Mouse (Mus musculus): Measurements from ENCODE around the gene Olfr618.

DNA sequence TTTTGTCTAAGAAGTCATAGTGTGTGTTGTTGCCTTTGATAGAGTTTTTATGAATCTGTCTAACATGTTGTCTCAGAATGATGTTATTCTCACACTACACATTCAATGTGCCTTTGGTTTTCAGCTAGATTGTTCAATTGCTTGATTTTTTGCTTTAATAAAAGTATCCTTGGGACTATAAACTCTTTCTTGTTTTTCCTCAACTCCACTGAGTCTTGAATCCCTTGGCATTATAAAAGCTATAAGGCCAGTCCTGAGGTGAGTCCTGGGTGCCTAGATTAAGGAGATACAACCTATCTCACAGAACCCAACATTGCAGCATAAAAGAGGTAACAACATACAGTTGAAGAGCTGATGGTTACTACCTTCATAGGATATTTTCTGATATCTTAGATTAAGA, 10.4 kb downstream of the Olfr618 start, which contains the start of gene Olfr619:
- TF ChIP-seq CTCF (conservative IDR thresholded peaks at IDR 0.05; ENCODE audit: low read length) (no peak), POU5F1 (IDR thresholded peaks at IDR 0.05; ENCODE audit: borderline replicate concordance, low read length) (no peak), NANOG (IDR thresholded peaks at IDR 0.05; ENCODE audit: borderline replicate concordance, low read length) (no peak)

All from E14TG2a.4 (cell line).